Mouse (Mus musculus) ovary, postnatal 36 days (tissue): ENCODE measurements around the gene Gtdc1.

Source experiments
- DNase-seq: peaks from one replicate; pipeline ENCODE4 v3.0.0; 2022; ENCODE audit warnings: low spot score, mixed read lengths

Gene Gtdc1

DNA sequence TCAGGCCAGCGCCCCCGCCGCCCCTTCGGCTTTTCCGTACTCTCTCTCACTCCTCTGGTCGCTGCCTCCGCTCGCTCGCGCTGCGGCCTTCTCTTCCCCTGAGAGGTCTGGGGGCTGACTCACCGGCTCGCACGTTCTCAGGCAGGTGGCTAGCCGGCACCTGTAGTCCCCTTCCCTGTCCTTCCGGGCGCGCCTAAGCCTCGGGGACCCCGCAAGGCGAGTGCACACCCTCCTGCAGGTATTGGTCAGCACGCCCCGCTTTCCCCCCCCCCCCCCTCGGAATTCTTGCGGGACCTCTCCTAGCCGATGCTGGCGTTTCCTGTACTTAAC, at the start of gene Gtdc1:
Gene Gtdc1 (minus strand): TSS at position 176 of the 330 bp plus-strand sequence.
- DNase-seq: no peak

DNA sequence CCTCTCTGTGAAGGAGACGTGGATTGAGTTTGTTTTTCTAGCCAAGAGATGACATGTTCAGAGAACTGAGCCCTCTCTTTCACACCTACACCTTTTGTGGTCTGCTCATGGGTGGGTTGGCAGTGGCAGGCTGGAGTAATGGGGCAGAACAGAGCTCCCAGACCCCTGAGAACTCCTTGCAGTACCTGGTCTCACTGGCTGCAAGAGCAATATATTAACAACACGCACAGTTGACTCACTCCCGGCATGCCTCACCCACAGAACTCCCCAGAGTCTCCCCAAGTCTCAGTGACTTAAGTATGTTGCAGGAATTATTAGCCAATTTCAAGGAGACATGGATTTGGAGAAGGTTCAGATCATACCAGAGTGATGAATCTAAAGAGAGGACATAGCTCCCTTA, 49.6 kb upstream of the Gtdc1 start:
- no peak for DNase-seq

GRCm38 (mm10) chr2:44976484-44976883, 49.0 kb upstream of the Gtdc1 start:
- DNase-seq: no peak

DNA sequence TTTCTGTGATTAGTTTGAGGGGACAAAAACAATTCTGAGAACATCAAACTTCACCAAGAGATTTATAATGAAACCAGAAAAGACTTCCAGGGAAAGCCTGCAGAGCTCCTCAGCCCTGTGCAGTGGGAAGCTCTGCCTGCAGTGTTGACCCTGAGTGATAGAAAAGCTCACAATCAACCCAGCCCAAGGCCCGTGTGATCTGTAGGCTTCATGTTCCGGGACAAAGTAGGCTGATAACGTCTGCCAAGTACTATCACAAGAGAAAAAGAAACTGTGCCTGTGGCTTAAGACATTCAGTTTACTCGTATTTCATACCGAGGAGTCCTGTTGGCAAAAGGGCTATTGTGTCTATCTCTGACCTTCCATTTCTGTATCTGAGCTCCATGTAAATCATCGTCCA, 46.4 kb upstream of the Gtdc1 start:
- peak; percentile 36 for DNase-seq

- DNase-seq: no peak
These were observed 42.7 kb upstream of the Gtdc1 start for GRCm38 (mm10) chr2:44970087-44970646.

DNA sequence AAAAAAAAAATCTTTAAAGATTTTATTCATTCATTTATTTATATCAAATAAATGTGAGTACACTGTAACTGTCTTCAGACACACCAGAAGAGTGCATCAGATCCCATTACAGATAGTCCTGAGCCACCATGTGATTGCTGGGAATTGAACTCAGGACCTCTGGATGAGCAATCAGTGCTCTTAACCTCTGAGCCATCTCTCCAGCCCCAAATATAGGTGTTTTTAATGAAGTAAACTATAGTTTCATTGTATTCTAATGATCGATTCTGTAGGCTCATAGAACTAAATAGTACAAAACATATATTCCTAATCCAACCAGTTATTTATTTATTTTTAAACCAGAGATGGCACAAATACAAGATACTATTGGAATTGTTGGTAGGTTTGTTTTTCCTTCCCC, 42.2 kb upstream of the Gtdc1 start:
- no peak for DNase-seq

- no peak for DNase-seq
These were observed 41.8 kb upstream of the Gtdc1 start for GRCm38 (mm10) chr2:44969226-44969625.

GRCm38 (mm10) chr2:44965834-44966555, 38.5 kb upstream of the Gtdc1 start:
- no peak for DNase-seq

DNA sequence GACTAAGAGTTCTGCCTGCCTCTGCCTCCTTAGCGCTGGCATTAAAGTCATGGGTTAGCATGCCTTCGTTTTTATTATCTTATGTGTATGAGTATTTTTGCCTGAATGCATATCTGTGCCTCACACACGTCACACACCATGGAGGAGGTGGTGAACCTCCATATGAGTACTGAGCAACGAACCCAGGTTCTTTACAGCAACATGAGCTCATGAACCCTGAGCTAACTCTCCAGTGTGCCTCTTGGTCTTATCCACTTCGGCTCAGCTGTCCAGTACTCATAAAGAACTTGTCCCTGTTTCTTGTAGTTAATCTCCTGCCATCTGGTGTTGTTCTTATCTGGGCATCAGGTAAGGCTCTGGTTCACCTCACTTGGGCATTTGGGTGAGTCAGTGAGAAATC, 35.2 kb upstream of the Gtdc1 start:
- no peak for DNase-seq

- no peak for DNase-seq
These were observed 33.7 kb upstream of the Gtdc1 start for GRCm38 (mm10) chr2:44961192-44961591.

DNA sequence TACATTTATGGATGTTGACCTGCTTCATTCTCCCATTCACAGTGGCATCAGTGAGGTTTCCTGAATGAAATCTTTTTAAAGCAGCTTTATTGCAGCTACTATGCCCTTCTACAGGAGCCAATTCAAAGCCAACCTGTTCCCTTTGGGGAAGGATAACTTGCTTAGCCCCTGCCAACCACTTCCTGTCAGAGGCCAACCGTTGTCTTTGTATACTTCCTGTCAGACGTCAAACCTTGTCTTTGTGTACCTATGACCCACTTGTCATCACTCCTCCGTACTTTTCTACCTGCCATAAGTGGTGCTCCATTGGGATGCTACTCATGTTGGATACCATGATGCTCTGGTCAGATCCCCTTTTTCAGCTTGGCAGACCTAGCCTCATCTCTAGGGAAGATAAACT, 33.1 kb upstream of the Gtdc1 start:
- no peak for DNase-seq

DNA sequence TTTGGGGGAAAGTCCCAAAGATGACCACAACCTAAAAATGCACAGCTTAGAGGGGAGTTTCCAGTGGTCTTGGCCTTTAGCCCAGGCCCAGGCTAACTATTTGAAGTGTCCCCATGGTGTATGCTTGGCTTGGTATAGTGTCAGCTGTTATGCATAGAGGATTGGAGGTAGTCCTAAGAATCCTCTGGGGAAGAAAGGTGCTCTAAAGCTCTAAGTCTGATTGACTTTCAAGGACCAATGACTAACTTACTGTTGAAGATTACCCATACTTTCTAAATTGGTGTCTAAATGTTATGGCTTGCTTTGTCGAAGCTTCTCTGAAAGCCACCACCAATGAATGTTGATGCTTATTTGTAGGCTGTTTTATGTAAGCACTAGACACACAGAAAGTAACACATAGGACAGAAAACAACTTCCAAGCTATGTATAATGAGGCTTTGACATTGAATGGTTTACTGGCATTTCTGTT, 29.9 kb upstream of the Gtdc1 start:
- no peak for DNase-seq

DNA sequence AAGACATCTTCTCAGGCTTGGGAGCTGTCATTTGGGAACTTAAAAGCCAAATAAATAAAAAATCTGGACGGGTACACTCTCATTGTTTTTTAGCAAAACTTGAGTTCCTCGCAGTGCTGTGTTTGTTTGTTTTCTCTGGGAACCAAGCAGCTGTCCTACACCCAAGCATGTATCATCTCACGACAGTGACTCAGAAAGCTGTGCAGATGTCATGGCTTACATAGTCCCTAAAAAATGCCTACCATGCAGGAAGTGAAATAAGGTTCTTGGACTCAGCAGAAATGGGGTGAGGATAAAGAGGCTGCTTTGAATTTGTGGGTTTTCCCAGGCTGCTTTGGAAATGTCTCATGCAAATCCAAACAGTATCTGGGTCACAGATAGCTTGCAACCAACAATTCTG, 28.8 kb upstream of the Gtdc1 start:
- DNase-seq: no peak

- DNase-seq: no peak
These were observed 28.0 kb upstream of the Gtdc1 start for GRCm38 (mm10) chr2:44955506-44955905.

GRCm38 (mm10) chr2:44954180-44954579, 26.7 kb upstream of the Gtdc1 start:
- DNase-seq: no peak

DNA sequence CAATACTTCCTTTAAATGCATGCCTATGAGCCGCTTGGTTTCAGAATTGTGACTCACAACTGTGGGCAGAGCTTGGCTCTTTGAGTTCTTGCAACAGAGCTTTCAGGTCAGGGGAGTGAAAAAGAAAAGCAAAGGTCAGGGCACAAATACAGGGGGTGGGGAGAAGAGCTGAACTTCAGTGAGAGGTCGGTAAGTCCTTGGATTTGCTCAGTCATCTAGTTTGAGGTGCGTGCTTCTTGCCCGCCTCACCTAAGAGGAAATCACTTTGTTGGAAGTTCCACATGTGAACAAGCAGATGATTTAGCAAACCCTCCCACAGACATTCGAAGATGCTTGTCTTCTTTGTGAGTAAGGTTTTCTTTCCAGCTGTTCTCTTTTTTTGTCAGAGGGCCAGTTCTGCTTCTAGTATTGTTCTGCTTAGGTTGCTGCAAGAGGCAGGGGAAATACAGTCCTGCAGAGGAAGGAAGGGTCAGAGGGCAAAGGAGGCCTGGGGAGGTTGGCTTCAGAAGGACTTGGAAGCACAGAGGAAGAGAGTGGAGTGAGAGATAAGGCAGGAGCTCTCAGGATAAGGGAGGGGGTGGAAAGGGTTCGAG, 25.5 kb upstream of the Gtdc1 start:
- no peak for DNase-seq

- DNase-seq: no peak
These were observed 24.3 kb upstream of the Gtdc1 start for GRCm38 (mm10) chr2:44951651-44952213.

DNA sequence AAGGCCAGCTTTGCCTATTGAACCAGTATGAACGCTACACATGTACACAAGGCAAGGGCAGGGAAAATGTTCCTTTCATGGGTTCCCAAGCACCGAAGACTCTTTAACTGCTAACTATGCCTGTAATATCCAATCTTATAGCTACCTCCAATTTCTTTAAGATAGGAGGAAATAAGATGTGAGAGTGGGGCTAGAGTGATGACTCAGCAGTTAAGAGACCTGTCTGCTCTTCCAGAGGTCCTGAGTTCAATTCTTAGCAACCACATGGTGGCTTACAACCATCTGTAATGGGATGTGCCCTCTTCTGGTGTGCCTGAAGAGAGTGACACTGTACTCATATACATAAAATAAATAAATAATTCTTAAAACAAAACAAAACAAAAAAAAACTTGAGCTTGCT, 17.2 kb upstream of the Gtdc1 start:
- no peak for DNase-seq

DNA sequence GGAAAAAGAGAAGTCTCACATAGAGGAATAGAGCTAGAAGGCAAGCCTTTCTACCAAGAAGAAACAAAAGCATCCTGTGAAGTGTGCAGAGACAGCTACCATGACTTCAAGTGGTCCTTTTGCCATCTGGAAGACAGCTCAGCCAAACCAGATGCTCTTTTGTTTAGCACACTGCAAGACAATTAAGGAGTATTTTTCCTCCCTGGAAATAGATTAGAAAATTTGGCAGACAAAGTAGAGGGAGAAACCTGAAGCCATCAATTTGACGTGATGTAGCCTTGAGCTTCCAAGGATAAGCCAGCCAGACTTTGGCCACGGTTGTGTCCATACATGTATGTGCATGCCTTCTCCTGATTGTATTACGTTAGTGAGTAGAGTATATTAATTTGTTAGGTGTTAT, 3.5 kb upstream of the Gtdc1 start:
- no peak for DNase-seq

GRCm38 (mm10) chr2:44928631-44929030, 1.2 kb upstream of the Gtdc1 start:
- DNase-seq: peak; percentile 21

DNA sequence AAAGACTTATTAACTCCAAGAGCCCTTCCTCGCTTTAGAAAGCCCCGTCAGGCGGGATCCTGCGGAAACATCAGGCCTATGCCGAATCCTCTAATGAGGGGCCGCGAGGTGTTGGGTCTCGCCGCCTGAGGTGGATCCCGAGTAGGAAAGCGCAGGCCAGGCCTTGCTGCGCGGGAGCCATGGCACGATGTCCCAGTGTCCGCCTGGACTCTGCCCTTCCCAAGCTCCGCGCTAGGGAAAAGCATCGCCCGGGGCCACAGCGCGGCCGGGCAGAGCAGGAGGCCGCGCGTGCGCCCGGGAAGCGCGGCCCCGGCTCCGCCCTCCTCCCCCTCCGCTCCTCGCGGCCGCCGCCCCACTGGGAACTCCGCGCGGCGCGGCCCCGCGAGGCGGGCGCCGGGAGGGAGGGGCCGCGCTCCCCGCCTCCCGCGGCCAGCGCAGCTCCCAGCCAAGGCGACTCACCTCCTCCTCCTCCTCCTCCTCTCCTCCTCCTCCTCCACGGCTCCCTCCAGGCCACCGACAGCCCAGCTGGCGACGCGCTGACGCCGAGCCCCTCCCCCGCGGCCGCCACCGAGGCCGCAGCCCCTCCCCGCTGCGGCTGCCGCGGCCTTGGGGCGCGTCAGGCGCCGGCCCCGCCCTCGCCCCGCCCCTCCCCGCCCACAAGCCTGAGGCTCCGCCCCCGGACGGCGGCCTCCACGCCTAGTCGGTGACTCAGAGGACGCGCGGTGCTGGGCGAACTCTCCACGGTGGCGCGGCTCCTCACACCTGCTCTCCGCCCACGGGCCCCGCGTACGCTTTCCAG, 575 bp downstream of the Gtdc1 start:
- DNase-seq: peak; percentile 94

DNA sequence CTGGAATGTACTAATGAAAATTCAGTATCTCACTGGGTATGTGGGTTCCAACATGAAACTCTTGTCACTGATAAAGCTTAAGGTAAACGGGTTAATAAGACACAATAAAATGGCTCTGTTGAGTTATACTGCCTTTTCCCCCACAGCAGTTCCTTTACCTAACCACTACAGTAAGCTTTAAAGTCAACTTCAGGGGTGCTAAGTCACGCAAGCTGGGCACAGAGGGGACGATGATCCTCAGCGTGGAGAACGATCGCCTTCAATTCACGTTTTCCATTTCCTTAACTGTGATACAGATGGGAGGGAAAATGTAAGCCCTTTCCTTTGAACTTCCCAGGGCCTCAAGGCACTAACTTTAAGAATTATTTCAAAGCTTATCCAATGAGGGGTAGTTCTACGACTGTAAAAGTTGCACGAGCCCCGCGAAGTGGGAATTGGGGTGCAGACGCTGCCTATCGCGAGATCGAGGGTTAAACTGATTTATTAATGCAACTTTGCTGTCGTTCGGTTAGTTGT, 1.2 kb downstream of the Gtdc1 start:
- no peak for DNase-seq
